Mouse (Mus musculus) hindbrain, embryonic 10.5 days (tissue): ENCODE results near the gene Tanc1. TPM values are rescaled to one million over a fixed set of nuclear protein-coding genes. Genes with fewer than 3 reads are reported as not detected.

Experiments
- DNase-seq: peaks from one replicate; pipeline ENCODE4 v3.0.0-alpha.2; 2017; ENCODE audit warnings: low spot score
- H3K27ac ChIP-seq: fragments of 300-500 bp; sonication (generic); 2 replicates; pipeline ENCODE4 v1.5.1; 2016; ENCODE audit warnings: mild to moderate bottlenecking, moderate library complexity
- H3K27me3 ChIP-seq: fragments of 300-500 bp; sonication (generic); 2 replicates; pipeline ENCODE4 v1.6.1; 2016; ENCODE audit warnings: mild to moderate bottlenecking; ENCODE audit not compliant: poor library complexity, insufficient read depth, severe bottlenecking
- H3K36me3 ChIP-seq: fragments of 300-500 bp; sonication (generic); 2 replicates; pipeline ENCODE4 v1.6.1; 2016; ENCODE audit warnings: mild to moderate bottlenecking, moderate library complexity
- H3K4me1 ChIP-seq: fragments of 300-500 bp; sonication (generic); replicated peaks from 2 replicates; pipeline ENCODE4 v1.6.1; 2016; ENCODE audit warnings: mild to moderate bottlenecking
- H3K4me3 ChIP-seq: fragments of 300-500 bp; sonication (generic); 2 replicates; pipeline ENCODE4 v1.5.1; 2016; ENCODE audit warnings: mild to moderate bottlenecking, moderate library complexity
- H3K9me3 ChIP-seq: fragments of 300-500 bp; sonication (generic); 2 replicates; pipeline ENCODE4 v1.6.1; 2016; ENCODE audit warnings: mild to moderate bottlenecking, moderate library complexity
- WGBS: fragments of 180-500 bp; shearing (Covaris S2); methylation state at CpG from one replicate; pipeline ENCODE4 v1.1.7; 2016; 5-methylcytosine and 5-hydroxymethylcytosine counted together
- polyA plus RNA-seq: library from polyadenylated mRNA; unstranded; fragments of >200 nt; fragmentation: Nextera tagmentation; extraction: Ambion mirVana; gene quantifications from 2 replicates; pipeline ENCODE4 v1.2.1, GENCODE M21; 2016

Gene Tanc1
- polyA plus RNA-seq, 1 experiment from 2014 or later: 15.9 TPM

GRCm38 (mm10) chr2:59598286-59598685 lies 13.6 kb upstream of the Tanc1 start:
- DNase-seq: no peak
- WGBS: 90% methylated on average over 6 of the region's 6 CpGs
- Histone ChIP-seq H3K9me3 (no peaks in the 10 kb centered on the region), H3K4me1 (peaks cover 33% of the 10 kb centered on the region), H3K4me3 (no peak overlapping the region), H3K27me3 (no peaks in the 10 kb centered on the region), H3K27ac (no peak overlapping the region; the same call in 1 of the 2 replicates), H3K36me3 (no peaks in the 10 kb centered on the region)

GRCm38 (mm10) chr2:59598894-59599293 lies 12.9 kb upstream of the Tanc1 start:
- Histone ChIP-seq H3K4me3 (no peak overlapping the region), H3K9me3 (no peaks in the 10 kb centered on the region), H3K27ac (peak overlapping the region; percentile 46), H3K36me3 (no peaks in the 10 kb centered on the region), H3K27me3 (peaks cover 2% of the 10 kb centered on the region; the same call in 1 of the 2 replicates), H3K4me1 (peaks cover 28% of the 10 kb centered on the region)
- no peak for DNase-seq
- whole genome bisulfite sequencing: 19% methylated on average over 4 of the region's 4 CpGs

- peak overlapping the region; percentile 46 for H3K27ac ChIP-seq
- H3K4me1 ChIP-seq: peaks cover 22% of the 10 kb centered on the region
- H3K4me3 ChIP-seq: no peak overlapping the region
- H3K36me3 ChIP-seq: no peaks in the 10 kb centered on the region
- no peaks in the 10 kb centered on the region for H3K9me3 ChIP-seq
- DNase-seq: peak; percentile 45
- WGBS: 38% methylated on average over 7 of the region's 7 CpGs
- peaks cover 2% of the 10 kb centered on the region; the same call in 1 of the 2 replicates for H3K27me3 ChIP-seq
Measured at GRCm38 (mm10) chr2:59599338-59600111, 12.3 kb upstream of the Tanc1 start.

GRCm38 (mm10) chr2:59600123-59600840 lies 11.6 kb upstream of the Tanc1 start:
- Histone ChIP-seq H3K4me1 (peaks cover 21% of the 10 kb centered on the region), H3K27ac (peak overlapping the region; percentile 45), H3K9me3 (no peaks in the 10 kb centered on the region), H3K27me3 (peaks cover 2% of the 10 kb centered on the region; the same call in 1 of the 2 replicates), H3K36me3 (no peaks in the 10 kb centered on the region), H3K4me3 (no peak overlapping the region)
- 70% methylated on average over 19 of the region's 19 CpGs for WGBS
- no peak for DNase-seq

- WGBS: 87% methylated on average over 2 of the region's 2 CpGs
- H3K27me3 ChIP-seq: peaks cover 2% of the 10 kb centered on the region; the same call in 1 of the 2 replicates
- H3K4me3 ChIP-seq: no peak overlapping the region
- no peak for DNase-seq
- no peaks in the 10 kb centered on the region for H3K36me3 ChIP-seq
- H3K27ac ChIP-seq: no peak overlapping the region
- no peaks in the 10 kb centered on the region for H3K9me3 ChIP-seq
- peaks cover 21% of the 10 kb centered on the region for H3K4me1 ChIP-seq
Measured at GRCm38 (mm10) chr2:59600980-59601379, 10.9 kb upstream of the Tanc1 start.

- no peaks in the 10 kb centered on the region for H3K36me3 ChIP-seq
- peaks cover 21% of the 10 kb centered on the region for H3K4me1 ChIP-seq
- H3K4me3 ChIP-seq: no peak overlapping the region
- peaks cover 2% of the 10 kb centered on the region; the same call in 1 of the 2 replicates for H3K27me3 ChIP-seq
- no peak for DNase-seq
- H3K27ac ChIP-seq: no peak overlapping the region
- WGBS: 87% methylated on average over 8 of the region's 8 CpGs
- no peaks in the 10 kb centered on the region for H3K9me3 ChIP-seq
Measured at GRCm38 (mm10) chr2:59601452-59601851, 10.4 kb upstream of the Tanc1 start.

GRCm38 (mm10) chr2:59608958-59609357 lies 2.9 kb upstream of the Tanc1 start:
- Histone ChIP-seq H3K4me3 (no peak overlapping the region), H3K27me3 (peaks cover 15% of the 10 kb centered on the region; the same call in 1 of the 2 replicates), H3K9me3 (no peaks in the 10 kb centered on the region), H3K4me1 (peaks cover 40% of the 10 kb centered on the region), H3K36me3 (no peaks in the 10 kb centered on the region), H3K27ac (no peak overlapping the region)
- DNase-seq: no peak
- WGBS: 71% methylated on average over 5 of the region's 5 CpGs

- no peak for DNase-seq
- Histone ChIP-seq H3K27me3 (peaks cover 22% of the 10 kb centered on the region; the same call in 1 of the 2 replicates), H3K4me1 (peaks cover 43% of the 10 kb centered on the region), H3K36me3 (no peaks in the 10 kb centered on the region), H3K27ac (peak overlapping the region; percentile 91), H3K9me3 (no peaks in the 10 kb centered on the region), H3K4me3 (peak overlapping the region; percentile 89)
- under 1% methylated on average over 14 of the region's 14 CpGs for WGBS
Measured at GRCm38 (mm10) chr2:59611216-59611810, 529 bp upstream of the Tanc1 start.

- H3K4me3 ChIP-seq: peak overlapping the region; percentile 89
- peaks cover 22% of the 10 kb centered on the region; the same call in 1 of the 2 replicates for H3K27me3 ChIP-seq
- WGBS: under 1% methylated on average over 33 of the region's 33 CpGs
- peak overlapping the region; percentile 91 for H3K27ac ChIP-seq
- H3K36me3 ChIP-seq: no peaks in the 10 kb centered on the region
- DNase-seq: peak; percentile 53
- no peaks in the 10 kb centered on the region for H3K9me3 ChIP-seq
- peaks cover 46% of the 10 kb centered on the region for H3K4me1 ChIP-seq
Measured at GRCm38 (mm10) chr2:59612733-59613473, 1.1 kb downstream of the Tanc1 start.

- Histone ChIP-seq H3K4me1 (peaks cover 46% of the 10 kb centered on the region), H3K9me3 (no peaks in the 10 kb centered on the region), H3K4me3 (peak overlapping the region; percentile 89), H3K36me3 (no peaks in the 10 kb centered on the region), H3K27me3 (peaks cover 22% of the 10 kb centered on the region; the same call in 1 of the 2 replicates), H3K27ac (peak overlapping the region; percentile 91)
- WGBS: 11% methylated on average over 9 of the region's 9 CpGs
- no peak for DNase-seq
Measured at GRCm38 (mm10) chr2:59613474-59614019, 1.7 kb downstream of the Tanc1 start.

- 85% methylated on average over 2 of the region's 2 CpGs for WGBS
- Histone ChIP-seq H3K36me3 (no peaks in the 10 kb centered on the region), H3K9me3 (no peaks in the 10 kb centered on the region), H3K4me3 (no peak overlapping the region), H3K4me1 (peaks cover 27% of the 10 kb centered on the region), H3K27ac (no peak overlapping the region), H3K27me3 (peaks cover 15% of the 10 kb centered on the region; the same call in 1 of the 2 replicates)
- no peak for DNase-seq
Measured at GRCm38 (mm10) chr2:59616890-59617289, 5.0 kb downstream of the Tanc1 start.

- H3K27ac ChIP-seq: no peak overlapping the region
- H3K36me3 ChIP-seq: no peaks in the 10 kb centered on the region
- no peak overlapping the region for H3K4me3 ChIP-seq
- 96% methylated on average over 7 of the region's 7 CpGs for WGBS
- H3K4me1 ChIP-seq: peaks cover 11% of the 10 kb centered on the region
- H3K27me3 ChIP-seq: 0 out of 2 replicates have a peak, but pooled peaks cover 6% of the 10 kb centered on the region
- no peaks in the 10 kb centered on the region for H3K9me3 ChIP-seq
- DNase-seq: no peak
Measured at GRCm38 (mm10) chr2:59618996-59619395, 7.2 kb downstream of the Tanc1 start.
